Mouse (Mus musculus) midbrain, postnatal 0 days (tissue): ENCODE data around the gene Trim67. TPM values are rescaled to one million over a fixed set of nuclear protein-coding genes. Genes with fewer than 3 reads are reported as not detected.

ENCODE experiments used
- ATAC-seq: fragments of 200-750 bp; cut with Nextera tagmentation; 2 replicates; pipeline ENCODE4 v1.8.0; 2017; ENCODE audit warnings: moderate number of reproducible peaks, mild to moderate bottlenecking, moderate TSS enrichment, moderate library complexity; ENCODE audit not compliant: low FRiP score
- DNase-seq: peaks from one replicate; pipeline ENCODE4 v3.0.0-alpha.2; 2015; ENCODE audit warnings: low spot score
- H3K27ac ChIP-seq: fragments of 300-500 bp; sonication (generic); 2 replicates; pipeline ENCODE4 v1.5.1; 2014; ENCODE audit warnings: low read depth, mild to moderate bottlenecking, low read length, mixed read lengths
- H3K27me3 ChIP-seq: fragments of 300-500 bp; sonication (generic); 2 replicates; pipeline ENCODE4 v1.6.1; 2014; ENCODE audit warnings: low read length, control low read depth, mixed read lengths; ENCODE audit not compliant: insufficient read depth
- H3K36me3 ChIP-seq: fragments of 300-500 bp; sonication (generic); 2 replicates; pipeline ENCODE4 v1.6.1; 2014; ENCODE audit warnings: low read length, control low read depth, mixed read lengths; ENCODE audit not compliant: insufficient read depth
- H3K4me1 ChIP-seq: fragments of 300-500 bp; sonication (generic); 2 replicates; pipeline ENCODE4 v1.6.1; 2014; ENCODE audit warnings: mild to moderate bottlenecking, control low read depth, antibody characterized with exemption, low read length, mixed read lengths; ENCODE audit not compliant: insufficient read depth
- H3K4me2 ChIP-seq: fragments of 300-500 bp; sonication (generic); 2 replicates; pipeline ENCODE4 v1.6.1; 2014; ENCODE audit warnings: low read depth, mild to moderate bottlenecking, low read length, mixed read lengths; ENCODE audit not compliant: poor library complexity, severe bottlenecking
- H3K4me3 ChIP-seq: fragments of 300-500 bp; sonication (generic); 2 replicates; pipeline ENCODE4 v1.5.1; 2014; ENCODE audit warnings: low read depth, mild to moderate bottlenecking, low read length, moderate library complexity
- H3K9ac ChIP-seq: fragments of 300-500 bp; sonication (generic); replicated peaks from 2 replicates; pipeline ENCODE4 v1.6.1; 2014; ENCODE audit warnings: mild to moderate bottlenecking, low read length, moderate library complexity, mixed read lengths; ENCODE audit not compliant: poor library complexity, severe bottlenecking
- H3K9me3 ChIP-seq: fragments of 300-500 bp; sonication (generic); 2 replicates; pipeline ENCODE4 v1.6.1; 2016; ENCODE audit warnings: low read length, control low read depth
- CTCF ChIP-seq: IDR thresholded peaks from 2 replicates; pipeline ENCODE4 v1.5.1; 2016; ENCODE audit warnings: antibody characterized with exemption, mild to moderate bottlenecking
- WGBS: fragments of 180-500 bp; shearing (Covaris S2); extraction: QIAGEN DNeasy Blood & Tissue Kit; methylation state at CpG from one replicate; pipeline ENCODE4 v1.1.7; 2014; 5-methylcytosine and 5-hydroxymethylcytosine counted together
- polyA plus RNA-seq: library from polyadenylated mRNA; unstranded; fragments of >200 nt; fragmentation: Nextera tagmentation; extraction: Ambion mirVana; gene quantifications from 2 replicates; pipeline ENCODE4 v1.2.1, GENCODE M21; 2015
- total RNA-seq: library from RNA; depleted of rRNA; stranded (reverse); fragments of >200 nt; gene quantifications from 2 replicates; pipeline ENCODE4 v1.2.3, GENCODE M21; 2014; rRNA removed

Gene Trim67
- total RNA-seq (87.1 and 104 TPM in 2 replicates), polyA plus RNA-seq (22.0 and 25.6 TPM in 2 replicates)

GRCm38 (mm10) chr8:124792708-124793107, at the start of gene Trim67:
Gene Trim67, plus strand, starts transcription at chr8:124793092.
- H3K27me3 ChIP-seq: 0 out of 2 replicates have a peak, but pooled peaks cover 3% of the 10 kb centered on the region
- peak within 1 kb of the TSS; percentile 82 for H3K4me2 ChIP-seq
- peak; percentile 96 for DNase-seq
- H3K4me3 ChIP-seq: peak within 1 kb of the TSS; percentile 78
- H3K27ac ChIP-seq: peak within 1 kb of the TSS; percentile 97
- TF ChIP-seq CTCF: no peak
- H3K4me1 ChIP-seq: peaks cover 20% of the 10 kb centered on the region; the same call in 1 of the 2 replicates
- ATAC-seq: peak; percentile 88
- no peaks in the 10 kb centered on the region for H3K9me3 ChIP-seq
- H3K9ac ChIP-seq: peak within 1 kb of the TSS; percentile 92
- no peaks in the 10 kb centered on the region for H3K36me3 ChIP-seq
- 1% methylated on average over 38 of the region's 39 CpGs for WGBS

GRCm38 (mm10) chr8:124746661-124747060, 46.2 kb upstream of the Trim67 start:
- no peak overlapping the region for H3K27ac ChIP-seq
- 78% methylated on average over 13 of the region's 13 CpGs for WGBS

GRCm38 (mm10) chr8:124751191-124751590, 41.7 kb upstream of the Trim67 start:
- H3K27ac ChIP-seq: no peak overlapping the region
- H3K4me2 ChIP-seq: peak overlapping the region; percentile 71
- H3K9ac ChIP-seq: peak overlapping the region; percentile 36; the same call in 1 of the 2 replicates
- ATAC-seq (no peak), DNase-seq (no peak)
- H3K4me3 ChIP-seq: peak overlapping the region; percentile 45
- TF ChIP-seq CTCF: no peak
- H3K9me3 ChIP-seq: no peaks in the 10 kb centered on the region
- WGBS: 1% methylated on average over 24 of the region's 31 CpGs
- peaks cover 30% of the 10 kb centered on the region for H3K27me3 ChIP-seq
- H3K36me3 ChIP-seq: no peaks in the 10 kb centered on the region
- H3K4me1 ChIP-seq: peaks cover 4% of the 10 kb centered on the region; the same call in 1 of the 2 replicates

More at GRCm38 (mm10) chr8:124746661-124747060, 46.2 kb upstream of the Trim67 start:
- Histone ChIP-seq H3K4me3 (no peak overlapping the region), H3K4me1 (peaks cover 4% of the 10 kb centered on the region; the same call in 1 of the 2 replicates), H3K4me2 (no peak overlapping the region), H3K9me3 (no peaks in the 10 kb centered on the region), H3K9ac (no peak overlapping the region), H3K36me3 (no peaks in the 10 kb centered on the region), H3K27me3 (peaks cover 15% of the 10 kb centered on the region)
- TF ChIP-seq CTCF: no peak
- DNase-seq (no peak), ATAC-seq (no peak)

DNA sequence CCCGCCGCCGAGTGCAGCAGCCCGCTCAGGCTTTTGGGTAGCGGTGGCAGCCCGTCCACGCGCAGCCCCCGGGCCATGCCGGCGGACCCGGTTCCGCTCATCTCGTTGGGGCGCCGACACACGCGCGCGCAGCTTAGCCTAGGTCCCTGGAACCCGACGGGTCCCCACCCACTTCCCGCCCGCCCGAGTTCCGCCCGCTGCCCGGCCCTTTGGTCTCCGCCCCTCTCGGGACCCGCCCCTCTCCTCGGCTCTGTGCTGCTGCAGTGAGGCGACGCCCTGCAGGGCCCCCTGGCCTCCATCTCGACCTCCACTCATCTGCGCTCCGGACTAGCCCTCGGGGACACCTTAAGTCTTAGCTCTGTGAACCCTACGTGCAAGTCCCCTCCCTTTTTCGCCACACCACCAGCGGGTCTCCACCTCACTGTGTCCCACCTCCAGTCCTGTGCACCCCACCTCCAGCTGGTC, 41.2 kb upstream of the Trim67 start, which contains the start of gene Fam89a:
Gene Fam89a, minus strand, starts transcription at position 124 of the 465 bp plus-strand sequence.
- H3K36me3 ChIP-seq: no peaks in the 10 kb centered on the region
- peaks cover 4% of the 10 kb centered on the region; the same call in 1 of the 2 replicates for H3K4me1 ChIP-seq
- 2% methylated on average over 34 of the region's 41 CpGs for WGBS
- ATAC-seq (peak; percentile 31; the same call in 1 of the 2 replicates), DNase-seq (no peak)
- no peak within 1 kb of the TSS for H3K27ac ChIP-seq
- peak within 1 kb of the TSS; percentile 45 for H3K4me3 ChIP-seq
- H3K9me3 ChIP-seq: no peaks in the 10 kb centered on the region
- H3K9ac ChIP-seq: peak within 1 kb of the TSS; percentile 36; the same call in 1 of the 2 replicates
- peaks cover 30% of the 10 kb centered on the region for H3K27me3 ChIP-seq
- H3K4me2 ChIP-seq: peak within 1 kb of the TSS; percentile 71
- TF ChIP-seq CTCF: no peak

DNA sequence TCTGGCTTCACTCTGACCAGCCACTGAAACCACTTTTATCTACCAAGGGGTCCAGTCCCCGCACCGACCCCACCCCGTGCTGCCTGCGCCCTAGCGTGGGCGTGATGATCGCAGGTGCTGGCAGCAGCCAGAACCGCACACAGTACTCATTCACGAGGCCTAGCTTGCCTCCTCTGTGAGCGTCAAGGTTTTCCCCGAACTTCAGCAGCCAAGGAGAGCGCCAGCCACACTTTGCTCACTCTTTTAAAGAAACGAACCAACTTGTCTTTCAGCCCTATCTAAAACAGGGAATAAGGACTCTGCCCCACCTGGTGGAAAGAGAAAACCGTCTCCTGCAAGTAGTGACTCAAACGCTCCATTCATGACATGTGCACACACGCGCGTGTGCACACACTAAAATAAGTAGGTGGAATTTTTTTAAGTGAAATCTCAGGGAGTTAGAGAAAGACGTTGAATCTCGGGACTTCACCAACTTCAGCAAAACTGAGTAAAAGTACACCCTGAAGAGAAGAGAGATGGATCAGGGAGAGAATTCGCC, 40.5 kb upstream of the Trim67 start:
- peaks cover 30% of the 10 kb centered on the region for H3K27me3 ChIP-seq
- WGBS: 33% methylated on average over 21 of the region's 21 CpGs
- no peak for ATAC-seq
- DNase-seq: no peak
- no peak overlapping the region for H3K4me3 ChIP-seq
- no peak overlapping the region for H3K4me2 ChIP-seq
- H3K27ac ChIP-seq: no peak overlapping the region
- no peak overlapping the region for H3K9ac ChIP-seq
- no peaks in the 10 kb centered on the region for H3K36me3 ChIP-seq
- no peaks in the 10 kb centered on the region for H3K9me3 ChIP-seq
- peaks cover 4% of the 10 kb centered on the region; the same call in 1 of the 2 replicates for H3K4me1 ChIP-seq
- TF ChIP-seq CTCF: peak; percentile 51
